Mouse (Mus musculus) left cerebral cortex, adult 11 months (tissue): ENCODE measurements around the gene 4930447C04Rik.

Source experiments
- DNase-seq: peaks from one replicate; pipeline ENCODE4 v3.0.0; 2022; ENCODE audit warnings: low spot score

Gene 4930447C04Rik

DNA sequence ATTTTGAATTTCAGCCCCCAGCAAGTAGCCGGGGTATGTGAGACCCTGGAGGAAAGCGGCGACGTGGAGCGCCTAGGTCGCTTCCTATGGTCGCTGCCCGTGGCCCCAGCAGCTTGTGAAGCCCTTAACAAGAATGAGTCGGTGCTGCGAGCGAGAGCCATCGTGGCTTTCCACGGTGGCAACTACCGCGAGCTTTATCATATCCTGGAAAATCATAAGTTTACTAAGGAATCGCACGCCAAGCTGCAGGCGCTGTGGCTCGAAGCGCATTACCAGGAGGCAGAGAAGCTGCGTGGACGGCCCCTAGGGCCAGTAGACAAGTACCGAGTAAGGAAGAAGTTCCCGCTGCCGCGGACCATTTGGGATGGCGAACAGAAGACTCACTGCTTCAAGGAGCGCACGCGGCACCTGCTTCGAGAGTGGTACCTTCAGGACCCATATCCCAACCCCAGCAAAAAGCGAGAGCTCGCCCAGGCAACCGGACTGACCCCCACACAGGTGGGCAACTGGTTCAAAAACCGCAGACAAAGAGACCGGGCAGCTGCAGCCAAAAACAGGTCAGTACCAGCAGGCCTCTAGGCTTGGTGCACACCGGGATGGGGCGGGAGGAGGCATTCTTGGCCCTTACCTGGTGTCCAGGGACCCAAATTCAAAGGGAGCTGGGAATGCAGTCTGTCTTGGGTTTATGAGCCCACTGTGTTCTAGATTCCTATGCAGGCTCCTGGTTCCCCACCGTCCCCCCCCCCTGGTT lies at the start of gene 4930447C04Rik:
TSS of gene 4930447C04Rik (minus strand) at position 704 of the 751 bp plus-strand sequence.
- no peak for DNase-seq

DNA sequence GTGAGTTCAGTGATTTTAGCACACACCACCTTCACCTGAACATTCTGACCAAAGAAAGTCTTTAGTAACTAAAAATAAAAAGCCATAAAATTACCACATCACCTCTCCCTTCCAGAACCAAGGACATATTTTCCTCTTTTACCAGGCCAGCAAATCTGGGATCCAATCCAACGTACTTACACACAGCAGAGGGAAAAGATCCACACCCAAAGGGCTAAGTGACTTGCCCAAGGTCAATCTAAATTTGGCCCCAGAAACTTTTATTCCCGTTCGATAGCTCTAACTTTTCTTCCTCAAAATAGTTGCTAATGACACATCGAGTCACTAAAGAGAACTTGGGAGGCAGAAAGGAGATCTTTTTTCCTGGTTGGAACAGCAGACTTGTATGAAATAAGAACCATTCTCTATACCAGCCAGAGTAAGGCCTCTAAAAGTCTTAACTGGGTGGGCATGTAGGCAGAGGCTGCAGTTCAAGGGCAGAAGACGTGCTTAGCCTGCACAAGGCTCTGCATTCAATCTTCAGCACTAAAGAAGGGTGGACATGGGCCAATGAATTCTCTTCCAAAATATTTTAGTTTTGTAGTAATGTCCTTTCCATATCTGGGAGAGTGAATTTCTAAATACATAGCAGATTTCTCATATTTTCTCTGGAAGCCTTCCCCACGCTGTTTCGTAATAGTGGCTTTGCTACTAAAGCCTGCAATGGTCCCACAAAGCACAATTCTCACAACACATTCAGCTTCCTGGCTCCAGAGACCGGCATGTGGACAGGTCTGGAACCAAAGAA lies 42.7 kb upstream of the 4930447C04Rik start:
- no peak for DNase-seq

DNA sequence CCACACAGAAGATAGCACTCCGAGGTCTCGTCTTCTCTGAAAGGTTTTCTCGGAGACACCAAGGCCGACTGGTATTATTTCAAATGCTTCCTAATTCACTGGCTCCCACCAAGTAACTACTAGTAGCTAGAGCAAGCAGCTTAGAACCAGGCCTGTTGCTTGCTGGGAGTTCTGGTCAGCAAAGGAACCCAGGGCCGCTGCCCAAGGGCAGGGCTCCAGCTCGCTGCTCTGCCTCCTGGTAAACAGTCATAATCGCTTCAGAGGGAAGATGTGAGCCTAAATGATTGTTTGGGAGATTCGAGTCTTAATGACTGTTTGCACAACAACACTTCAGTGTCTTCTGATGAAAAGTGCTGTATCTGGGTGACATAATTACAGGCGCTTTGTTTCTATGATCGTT lies 42.0 kb upstream of the 4930447C04Rik start:
- no peak for DNase-seq

GRCm38 (mm10) chr12:72979236-72979635 lies 38.7 kb upstream of the 4930447C04Rik start:
- no peak for DNase-seq

DNA sequence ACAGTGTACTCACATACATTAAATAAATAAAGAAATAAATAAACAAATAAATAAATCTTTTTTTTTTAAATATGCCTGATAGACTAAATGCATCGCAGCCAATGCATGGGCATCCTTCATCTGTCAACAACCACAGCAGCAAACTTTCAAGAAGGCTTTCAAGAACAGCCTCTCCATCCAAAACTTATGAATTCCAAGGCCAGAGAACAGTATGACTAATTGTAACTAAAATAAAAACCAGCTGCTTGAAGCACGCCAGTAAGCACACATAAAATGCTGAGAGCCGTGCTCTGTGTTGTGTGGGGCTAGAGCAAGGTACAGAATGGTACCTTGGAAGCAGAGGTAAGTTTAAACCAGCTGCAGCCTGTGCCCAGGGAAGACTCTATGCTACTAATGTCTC lies 37.3 kb upstream of the 4930447C04Rik start:
- DNase-seq: no peak

- peak; percentile 32 for DNase-seq
Measured at GRCm38 (mm10) chr12:72976718-72977117, 36.1 kb upstream of the 4930447C04Rik start.

DNA sequence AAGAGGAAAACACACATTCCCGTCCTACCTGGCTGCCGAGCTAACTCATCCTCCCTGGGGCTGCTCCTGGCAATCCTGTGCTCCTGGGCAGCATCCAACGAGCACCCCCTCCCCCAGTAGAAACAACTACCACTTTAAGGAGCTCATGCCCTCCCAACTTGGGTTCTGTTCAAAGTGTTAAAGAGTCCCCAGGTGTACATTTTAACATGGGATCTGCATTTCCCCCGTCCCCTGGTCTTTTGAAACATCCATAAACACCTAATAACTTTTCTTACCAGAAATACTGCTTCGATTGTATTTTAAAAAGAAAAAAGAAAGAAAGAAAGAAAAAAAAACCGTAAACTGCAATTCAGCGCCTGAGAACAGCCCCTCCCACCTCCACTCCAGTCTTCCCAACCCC lies 35.6 kb upstream of the 4930447C04Rik start:
- no peak for DNase-seq

- DNase-seq: peak; percentile 25
Measured at GRCm38 (mm10) chr12:72973161-72973560, 32.6 kb upstream of the 4930447C04Rik start.

GRCm38 (mm10) chr12:72970620-72971019 lies 30.0 kb upstream of the 4930447C04Rik start:
- no peak for DNase-seq

DNA sequence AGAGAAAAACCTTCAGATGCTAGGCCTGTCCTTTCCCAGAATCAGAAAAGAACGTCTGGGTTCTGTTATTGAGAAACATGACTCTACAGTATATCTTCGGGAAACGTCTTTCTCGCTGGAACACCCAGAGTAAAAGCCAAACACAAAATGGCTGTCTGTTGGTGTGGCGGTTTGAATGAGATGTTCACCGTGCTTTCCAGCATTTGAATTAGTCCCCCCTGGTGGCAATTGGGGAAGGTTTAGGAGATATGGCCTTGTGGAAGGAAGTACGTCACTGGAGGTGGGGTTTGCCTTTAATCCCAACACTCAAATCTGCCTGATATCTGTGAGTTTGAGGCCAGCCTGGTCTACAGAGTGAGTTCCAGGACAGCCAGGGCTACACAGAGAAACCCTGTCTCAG lies 27.0 kb upstream of the 4930447C04Rik start:
- no peak for DNase-seq

DNA sequence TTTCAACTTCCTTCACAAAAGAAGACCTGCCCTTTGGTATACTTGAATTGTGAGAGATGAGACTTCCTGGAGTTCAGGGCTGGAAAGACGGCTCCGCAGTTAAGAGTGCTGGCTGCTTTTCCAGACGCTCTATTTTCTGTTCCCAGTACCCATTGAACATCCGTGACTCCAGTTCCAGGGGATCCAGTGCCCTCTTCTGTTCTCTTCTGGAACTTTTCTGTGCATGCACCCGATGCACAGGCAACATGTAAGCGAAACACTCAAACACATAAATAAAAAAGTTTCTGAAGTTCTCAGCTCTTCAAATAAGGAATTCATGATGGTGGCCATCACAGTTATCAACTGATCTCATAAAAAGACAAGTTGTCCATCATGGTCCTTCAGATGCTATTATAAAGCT lies 22.2 kb upstream of the 4930447C04Rik start:
- no peak for DNase-seq

DNA sequence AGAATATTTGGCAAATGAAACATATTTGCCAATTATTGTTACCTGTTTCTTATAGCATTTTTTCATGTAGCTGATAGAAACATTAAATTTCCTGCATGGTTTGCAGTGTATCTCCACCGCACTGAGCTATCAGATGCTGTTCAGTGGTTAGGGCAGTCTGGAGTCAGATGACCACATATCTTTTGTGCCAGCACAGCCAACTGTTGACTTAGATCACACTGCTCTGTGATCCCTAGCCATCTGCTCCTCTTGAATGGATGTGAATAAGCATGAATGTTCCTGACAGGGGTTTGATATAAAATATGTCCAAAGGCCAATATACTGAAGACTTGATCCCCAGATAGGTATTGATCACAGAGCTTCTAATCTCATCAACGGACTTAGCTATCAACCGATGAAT lies 17.9 kb upstream of the 4930447C04Rik start:
- no peak for DNase-seq

- DNase-seq: no peak
Measured at GRCm38 (mm10) chr12:72957829-72958424, 17.4 kb upstream of the 4930447C04Rik start.

DNA sequence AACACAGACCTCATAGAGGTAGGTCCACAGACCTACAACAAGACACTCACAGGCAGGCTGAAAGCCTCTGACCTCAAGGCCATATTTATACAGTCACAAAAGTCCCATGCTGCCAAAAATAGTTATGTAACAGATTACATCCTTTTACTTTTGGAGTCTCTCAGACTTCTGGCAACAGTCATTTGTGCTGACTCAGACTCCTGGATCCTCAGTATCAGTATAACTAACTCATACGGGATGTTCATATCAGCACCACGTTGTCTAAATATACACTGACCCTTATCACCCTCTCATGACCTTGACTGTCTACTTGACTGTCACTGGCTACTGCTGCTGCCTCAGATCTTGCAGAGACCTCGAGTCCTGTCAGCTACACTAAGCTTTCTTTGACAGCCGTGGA lies 14.3 kb upstream of the 4930447C04Rik start:
- no peak for DNase-seq

- DNase-seq: no peak
Measured at GRCm38 (mm10) chr12:72953858-72954257, 13.3 kb upstream of the 4930447C04Rik start.

DNA sequence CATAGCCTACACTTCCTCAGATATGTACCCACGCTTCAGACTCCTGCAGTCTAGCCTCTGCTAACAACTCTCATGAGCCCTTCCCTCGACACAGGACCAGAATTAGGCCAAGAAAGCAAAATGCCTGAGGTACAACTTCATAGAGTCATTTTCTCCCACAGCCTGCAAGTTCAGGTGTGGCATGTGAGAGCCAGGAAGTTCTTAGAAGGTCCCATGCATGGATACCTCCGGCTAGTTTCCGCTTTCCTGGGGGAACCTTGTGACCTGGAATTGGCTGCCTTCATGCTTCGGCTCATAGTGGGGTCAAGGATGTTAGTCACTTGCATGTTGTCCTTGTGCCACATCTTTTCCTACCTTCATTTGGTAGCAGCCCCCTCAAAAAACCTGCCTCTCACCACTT lies 12.5 kb upstream of the 4930447C04Rik start:
- no peak for DNase-seq

- no peak for DNase-seq
Measured at GRCm38 (mm10) chr12:72947335-72947734, 6.8 kb upstream of the 4930447C04Rik start.

DNA sequence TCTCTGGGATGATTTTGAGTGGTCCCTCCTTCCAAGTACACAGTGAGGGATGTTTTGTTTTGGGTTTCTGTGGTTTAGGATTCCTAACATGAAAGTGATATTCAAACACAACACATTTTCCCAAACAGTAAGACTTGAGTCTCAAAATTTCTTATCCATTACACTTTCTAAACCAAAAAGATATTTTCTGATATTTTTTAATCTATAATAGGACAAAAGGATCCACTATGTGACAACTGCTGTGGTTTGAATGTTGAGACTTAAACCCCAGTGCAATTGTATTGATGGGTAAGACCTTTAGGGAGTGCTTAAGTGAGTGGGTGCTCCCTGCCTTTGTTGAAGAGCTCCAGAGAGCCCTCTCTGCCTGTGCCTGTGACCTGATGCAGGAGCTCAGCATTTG lies 6.2 kb upstream of the 4930447C04Rik start:
- DNase-seq: no peak

DNA sequence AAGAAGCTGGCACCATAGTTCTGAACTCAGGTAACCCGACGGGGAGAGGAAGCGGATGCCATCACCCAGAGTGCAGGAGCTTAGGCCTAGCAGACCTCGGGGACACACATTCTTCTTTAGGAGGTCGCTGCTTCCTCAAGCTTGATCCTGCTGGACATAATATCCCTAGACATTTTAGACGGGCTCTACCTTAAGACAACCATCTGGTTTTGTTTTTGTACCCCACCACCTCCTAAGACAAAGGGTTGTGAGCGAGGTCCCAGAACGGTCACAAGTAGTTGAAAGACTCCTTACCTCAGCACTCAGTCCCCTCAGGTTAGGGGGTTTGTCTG lies 5.5 kb upstream of the 4930447C04Rik start:
- no peak for DNase-seq

GRCm38 (mm10) chr12:72945301-72946063 lies 4.9 kb upstream of the 4930447C04Rik start:
- DNase-seq: no peak

GRCm38 (mm10) chr12:72944411-72945225 lies 4.0 kb upstream of the 4930447C04Rik start:
- no peak for DNase-seq
